Mouse (Mus musculus): ENCODE data around the gene Fgd3.

Fgd3 gene

GRCm38 (mm10) chr13:49233792-49234572 lies 86.1 kb downstream of the Fgd3 start:
- in situ Hi-C loops (cut with MboI; ENCODE audit: low pct_unique_long_range_greater_than_20kb in 1 of 2, low sequenced_read_pairs in 2 of 2, unreplicated experiment in 1 of 2), result no loop called here

GRCm38 (mm10) chr13:49225633-49226032 lies 94.5 kb downstream of the Fgd3 start:
- in situ Hi-C loops (cut with MboI; ENCODE audit: low pct_unique_long_range_greater_than_20kb in 1 of 2, low sequenced_read_pairs in 2 of 2, unreplicated experiment in 1 of 2), result loop anchor here in 1 of 2 experiments (10.0 kb wide), 1 partner anchor 189 kb away; no protein-coding TSS in a partner anchor

GRCm38 (mm10) chr13:49225159-49225558 lies 95.0 kb downstream of the Fgd3 start:
- in situ Hi-C loops (cut with MboI; ENCODE audit: low pct_unique_long_range_greater_than_20kb in 1 of 2, low sequenced_read_pairs in 2 of 2, unreplicated experiment in 1 of 2), result loop anchor here in 1 of 2 experiments (10.0 kb wide), 1 partner anchor 190 kb away; no protein-coding TSS in a partner anchor

- in situ Hi-C loops (cut with MboI; ENCODE audit: low pct_unique_long_range_greater_than_20kb in 1 of 2, low sequenced_read_pairs in 2 of 2, unreplicated experiment in 1 of 2), result loop anchor here in 1 of 2 experiments (10.0 kb wide), 1 partner anchor 190 kb away; no protein-coding TSS in a partner anchor
These were observed 95.4 kb downstream of the Fgd3 start for GRCm38 (mm10) chr13:49224729-49225128.

GRCm38 (mm10) chr13:49224314-49224713 lies 95.8 kb downstream of the Fgd3 start:
- in situ Hi-C loops (cut with MboI; ENCODE audit: low pct_unique_long_range_greater_than_20kb in 1 of 2, low sequenced_read_pairs in 2 of 2, unreplicated experiment in 1 of 2), result loop anchor here in 1 of 2 experiments (10.0 kb wide), 1 partner anchor 190 kb away; no protein-coding TSS in a partner anchor

GRCm38 (mm10) chr13:49220912-49221311 lies 99.2 kb downstream of the Fgd3 start:
- in situ Hi-C loops (cut with MboI; ENCODE audit: low pct_unique_long_range_greater_than_20kb in 1 of 2, low sequenced_read_pairs in 2 of 2, unreplicated experiment in 1 of 2), result loop anchor here in 1 of 2 experiments (10.0 kb wide), 1 partner anchor 194 kb away; no protein-coding TSS in a partner anchor

GRCm38 (mm10) chr13:49219367-49219766 lies 100.7 kb downstream of the Fgd3 start:
- in situ Hi-C loops (cut with MboI; ENCODE audit: low pct_unique_long_range_greater_than_20kb in 1 of 2, low sequenced_read_pairs in 2 of 2, unreplicated experiment in 1 of 2), result no loop called here

- in situ Hi-C loops (cut with MboI; ENCODE audit: low pct_unique_long_range_greater_than_20kb in 1 of 2, low sequenced_read_pairs in 2 of 2, unreplicated experiment in 1 of 2), result no loop called here
These were observed 101.5 kb downstream of the Fgd3 start for GRCm38 (mm10) chr13:49218651-49219050.

- in situ Hi-C loops (cut with MboI; ENCODE audit: low pct_unique_long_range_greater_than_20kb in 1 of 2, low sequenced_read_pairs in 2 of 2, unreplicated experiment in 1 of 2), result no loop called here
These were observed 103.1 kb downstream of the Fgd3 start for GRCm38 (mm10) chr13:49216808-49217561.

GRCm38 (mm10) chr13:49216220-49216552 lies 103.9 kb downstream of the Fgd3 start:
- in situ Hi-C loops (cut with MboI; ENCODE audit: low pct_unique_long_range_greater_than_20kb in 1 of 2, low sequenced_read_pairs in 2 of 2, unreplicated experiment in 1 of 2), result no loop called here

GRCm38 (mm10) chr13:49215504-49216219 lies 104.4 kb downstream of the Fgd3 start, which contains the start of gene Card19:
Gene Card19 (minus strand): TSS chr13:49216037.
- in situ Hi-C loops (cut with MboI; ENCODE audit: low pct_unique_long_range_greater_than_20kb in 1 of 2, low sequenced_read_pairs in 2 of 2, unreplicated experiment in 1 of 2), result no loop called here

GRCm38 (mm10) chr13:49215128-49215503 lies 105.0 kb downstream of the Fgd3 start:
- in situ Hi-C loops (cut with MboI; ENCODE audit: low pct_unique_long_range_greater_than_20kb in 1 of 2, low sequenced_read_pairs in 2 of 2, unreplicated experiment in 1 of 2), result no loop called here

- in situ Hi-C loops (cut with MboI; ENCODE audit: low pct_unique_long_range_greater_than_20kb in 1 of 2, low sequenced_read_pairs in 2 of 2, unreplicated experiment in 1 of 2), result no loop called here
These were observed 105.7 kb downstream of the Fgd3 start for GRCm38 (mm10) chr13:49214454-49214853.

GRCm38 (mm10) chr13:49213531-49213932 lies 106.6 kb downstream of the Fgd3 start:
- in situ Hi-C loops (cut with MboI; ENCODE audit: low pct_unique_long_range_greater_than_20kb in 1 of 2, low sequenced_read_pairs in 2 of 2, unreplicated experiment in 1 of 2), result no loop called here

GRCm38 (mm10) chr13:49212711-49213500 lies 107.2 kb downstream of the Fgd3 start:
- in situ Hi-C loops (cut with MboI; ENCODE audit: low pct_unique_long_range_greater_than_20kb in 1 of 2, low sequenced_read_pairs in 2 of 2, unreplicated experiment in 1 of 2), result no loop called here

Data from mouse embryonic stem cell (cell line).